Mouse (Mus musculus): ENCODE data around the gene Ddx11. TPM values are rescaled to one million over a fixed set of nuclear protein-coding genes. Genes with fewer than 3 reads are reported as not detected.
"Not testable (repeated sequence)": the region's sequence is repeated elsewhere in the genome, so short reads cannot be mapped to it uniquely, and the experiment has no call there.

Gene Ddx11
- total RNA-seq, 2 experiments from 2014 or later: 1.2 to 1.5 TPM

DNA sequence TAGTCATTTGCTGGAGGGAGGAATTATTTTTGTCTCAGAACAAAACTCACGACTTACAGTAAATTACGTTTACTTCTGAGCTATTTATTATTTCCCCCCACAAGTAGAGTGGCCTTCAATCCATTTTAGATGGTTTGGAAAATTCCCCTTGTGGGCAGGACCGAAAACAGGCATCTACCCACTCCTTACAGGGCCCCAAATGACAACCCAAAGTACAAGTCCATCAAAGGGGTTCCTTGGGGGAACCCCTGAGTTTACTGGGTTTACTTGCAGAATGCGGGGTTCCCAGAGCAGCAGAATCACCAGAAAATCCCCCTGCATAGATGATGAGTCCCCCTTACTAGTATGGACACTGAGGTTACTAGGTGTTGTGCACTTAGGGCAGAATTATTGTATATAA is 11.2 kb upstream of the Ddx11 start:
- no peak for DNase-seq

GRCm38 (mm10) chr17:66118991-66119390 is 4.3 kb upstream of the Ddx11 start:
- no peak for DNase-seq

DNA sequence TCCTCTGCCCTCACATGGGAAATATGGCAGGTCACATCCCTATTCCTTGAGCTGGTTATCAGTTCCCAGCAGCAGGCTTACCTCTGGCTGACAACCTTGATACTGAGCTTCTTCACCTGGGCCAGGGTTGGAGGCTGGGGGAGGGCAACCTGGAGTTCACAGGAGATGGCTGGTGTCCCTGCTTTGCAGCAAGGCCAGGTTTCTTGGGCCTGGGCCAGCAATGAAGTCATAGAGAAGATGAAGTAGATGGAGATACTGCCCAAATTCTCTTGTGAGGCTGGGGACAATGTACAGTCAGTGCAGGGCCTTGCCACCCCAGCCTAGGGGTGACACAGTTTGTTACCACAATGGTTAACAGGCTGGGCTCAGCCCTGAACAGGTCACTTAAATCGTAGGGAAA is 2.6 kb upstream of the Ddx11 start:
- DNase-seq: no peak

DNA sequence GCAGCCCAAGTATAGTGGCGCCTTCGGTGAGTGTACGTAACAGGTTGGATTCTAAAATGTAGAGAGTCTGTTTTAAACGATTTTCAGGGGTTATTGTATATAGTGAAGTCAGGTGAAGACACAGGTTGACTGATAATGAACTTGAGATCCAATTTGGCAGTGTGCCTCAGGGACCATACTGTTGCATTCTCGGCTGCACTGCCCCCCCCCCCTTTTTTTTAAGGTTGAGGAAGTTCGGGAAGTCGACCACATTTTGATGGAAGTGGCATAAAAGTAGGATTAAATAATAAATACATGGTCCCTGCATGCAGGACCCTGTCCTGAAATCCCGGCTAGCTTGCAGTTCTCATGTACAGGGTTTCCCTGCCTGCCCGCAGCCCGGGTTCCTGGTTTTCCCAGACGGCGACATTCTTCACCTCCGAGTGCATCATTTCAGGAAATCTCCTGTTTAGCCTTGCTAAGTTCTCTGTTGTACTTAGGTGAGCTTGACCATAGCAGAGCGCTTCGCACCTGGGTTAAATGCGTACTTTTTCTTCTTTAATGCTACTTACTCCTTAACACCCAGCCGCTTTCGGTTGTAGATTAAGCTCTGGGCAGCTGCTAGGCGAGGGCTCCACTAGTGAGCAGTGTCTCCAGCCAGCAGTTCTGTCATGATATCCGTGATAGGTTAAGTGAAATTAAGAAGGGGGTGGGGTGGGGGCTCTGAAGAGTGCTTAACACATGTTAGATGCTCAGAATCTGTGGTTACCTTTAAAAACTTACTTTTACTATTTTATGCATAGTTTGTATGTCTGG is 693 bp downstream of the Ddx11 start:
- DNase-seq: peak in 1 of 2 experiments; percentile 20

DNA sequence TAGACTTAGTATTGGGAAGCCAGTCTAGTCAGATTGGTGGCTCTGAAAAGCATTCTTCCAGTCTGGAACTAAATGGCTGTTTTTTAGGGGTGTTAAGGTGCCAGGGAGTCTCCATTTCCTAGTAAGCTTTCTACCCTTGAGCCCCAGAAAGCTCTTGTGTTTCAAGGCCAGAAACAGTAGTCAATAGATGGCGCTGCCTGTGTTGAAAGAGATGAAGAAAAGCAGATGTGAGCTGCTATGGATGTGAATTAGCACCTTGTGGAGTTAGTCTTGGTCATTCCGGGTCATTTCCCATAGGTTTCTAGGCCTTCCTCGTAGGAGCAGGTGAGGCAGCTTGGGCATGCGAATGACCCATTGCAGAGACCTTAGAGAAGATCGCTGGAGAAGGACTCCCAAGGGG is 1.9 kb downstream of the Ddx11 start:
- no peak for DNase-seq

- DNase-seq: no peak
These were observed 7.1 kb downstream of the Ddx11 start for GRCm38 (mm10) chr17:66130371-66130770.

DNA sequence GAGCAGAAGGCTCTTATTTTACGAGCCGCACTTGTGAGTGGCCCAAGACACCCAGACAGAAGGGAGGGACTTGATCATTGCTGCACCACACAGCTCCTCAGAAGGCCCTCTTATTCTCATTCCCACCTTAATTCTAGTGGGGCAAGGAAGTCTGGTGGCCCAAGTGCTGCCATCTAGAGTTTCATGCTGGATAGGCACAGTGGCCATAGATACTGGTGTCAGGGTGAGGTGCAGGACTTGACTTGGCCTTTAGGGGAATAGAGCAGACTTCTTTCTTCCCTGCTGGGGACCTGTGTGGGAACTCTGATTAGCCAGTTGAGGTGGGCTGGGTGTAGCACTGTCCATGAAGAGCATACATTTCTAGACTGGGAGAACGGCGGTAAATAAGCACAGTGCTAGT is 7.9 kb downstream of the Ddx11 start:
- DNase-seq: no peak

DNA sequence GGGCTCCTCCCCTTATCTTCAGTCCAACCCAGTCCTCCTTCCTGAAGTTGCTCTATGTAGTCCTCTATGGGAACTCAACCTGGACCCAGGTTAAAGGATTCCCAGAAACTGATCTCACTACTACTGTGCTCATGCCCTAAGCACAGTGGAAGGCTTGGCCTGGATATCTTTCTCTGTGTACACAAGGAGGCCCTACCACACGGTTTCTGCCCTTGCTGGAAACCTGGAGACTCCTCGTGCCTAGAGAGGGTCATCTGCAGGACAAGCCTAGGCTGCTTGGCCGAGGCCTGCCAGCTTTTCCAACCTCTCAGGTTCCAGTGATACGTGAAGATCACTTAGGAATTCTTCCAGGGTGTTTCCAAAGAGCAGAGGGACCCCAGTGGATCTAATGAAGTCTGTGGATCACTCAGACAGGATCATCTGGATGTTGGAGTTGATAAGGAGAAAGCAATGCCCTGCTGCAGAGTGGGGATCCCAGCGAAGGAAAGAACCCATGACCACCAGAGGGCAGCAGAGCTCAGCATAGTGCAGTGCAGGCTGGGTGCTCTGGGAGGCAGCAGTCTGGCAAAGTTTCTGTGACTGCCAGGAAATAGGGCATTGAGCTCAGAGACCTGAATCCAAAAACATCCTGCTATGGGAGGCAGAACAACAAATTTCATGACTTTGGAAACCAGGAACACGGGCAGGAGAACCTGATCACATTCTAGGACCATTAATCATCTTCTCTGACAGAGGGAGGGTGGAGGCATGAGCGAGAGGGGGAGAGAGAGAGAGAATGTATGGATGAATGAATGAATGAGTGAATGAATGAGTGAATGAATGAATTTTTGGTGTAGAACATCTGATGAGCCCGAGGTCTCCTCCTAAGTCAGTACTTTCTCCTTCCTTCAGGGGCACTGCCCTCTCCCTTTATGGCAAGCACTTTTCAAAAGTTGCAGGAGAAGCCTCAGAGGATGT is 29.7 kb downstream of the Ddx11 start:
- DNase-seq: not testable (repeated sequence)

DNA sequence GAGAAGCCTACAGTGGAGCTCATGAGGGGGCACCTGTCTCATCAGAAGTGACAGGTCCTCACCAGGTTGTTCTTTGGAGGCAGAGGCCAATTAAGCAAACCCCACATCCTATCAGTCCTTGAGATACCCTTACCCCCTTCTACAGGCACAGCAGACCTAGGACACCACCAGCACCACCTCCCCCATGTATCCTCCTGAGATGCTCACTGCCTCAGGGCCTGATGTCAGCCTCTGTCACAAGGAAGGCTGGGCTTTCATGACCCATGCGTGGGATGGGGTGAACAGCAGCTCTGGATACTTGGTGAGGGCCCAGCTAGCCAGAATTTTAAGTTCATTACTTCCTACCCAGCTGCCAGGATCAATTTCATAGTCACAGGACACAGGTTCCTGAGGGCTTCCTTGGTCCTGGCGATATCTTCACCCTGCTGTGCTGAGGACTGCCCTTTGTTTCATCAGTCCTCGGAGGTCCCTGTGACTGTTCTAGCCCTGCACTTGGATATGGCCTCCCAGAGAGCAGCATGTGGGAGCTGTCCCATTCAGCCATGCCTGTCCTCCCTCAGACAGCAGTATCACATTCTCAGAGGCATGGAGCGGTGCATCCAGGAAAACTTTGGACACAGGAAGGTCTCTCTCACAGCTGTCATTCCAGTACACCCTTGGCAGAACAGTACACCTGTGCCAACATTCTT is 30.6 kb downstream of the Ddx11 start:
- DNase-seq: not testable (repeated sequence)

GRCm38 (mm10) chr17:66154876-66155275 is 31.6 kb downstream of the Ddx11 start:
- no peak for DNase-seq

DNA sequence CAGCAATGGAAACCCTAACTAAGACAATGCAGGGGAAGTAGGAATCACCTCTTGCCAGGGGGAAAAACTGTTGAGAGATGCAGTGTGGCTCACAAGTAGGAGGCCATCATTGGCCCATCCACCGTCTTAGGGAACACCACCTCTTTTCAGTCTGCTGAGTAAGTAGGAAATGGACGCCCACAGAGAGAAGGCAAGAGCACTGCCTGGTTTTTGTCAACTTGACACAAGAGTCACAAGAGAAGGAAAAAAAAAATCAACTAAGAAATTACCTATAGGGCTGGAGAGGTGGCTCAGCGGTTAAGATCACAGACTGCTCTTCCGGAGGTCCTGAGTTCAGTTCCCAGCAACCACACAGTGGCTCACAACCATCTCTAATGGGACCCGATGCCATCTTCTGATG is 35.0 kb downstream of the Ddx11 start:
- no peak for DNase-seq

GRCm38 (mm10) chr17:66167141-66167540 is 43.8 kb downstream of the Ddx11 start:
- DNase-seq: not testable (repeated sequence)

GRCm38 (mm10) chr17:66170971-66171370 is 47.7 kb downstream of the Ddx11 start:
- DNase-seq: not testable (repeated sequence)

DNA sequence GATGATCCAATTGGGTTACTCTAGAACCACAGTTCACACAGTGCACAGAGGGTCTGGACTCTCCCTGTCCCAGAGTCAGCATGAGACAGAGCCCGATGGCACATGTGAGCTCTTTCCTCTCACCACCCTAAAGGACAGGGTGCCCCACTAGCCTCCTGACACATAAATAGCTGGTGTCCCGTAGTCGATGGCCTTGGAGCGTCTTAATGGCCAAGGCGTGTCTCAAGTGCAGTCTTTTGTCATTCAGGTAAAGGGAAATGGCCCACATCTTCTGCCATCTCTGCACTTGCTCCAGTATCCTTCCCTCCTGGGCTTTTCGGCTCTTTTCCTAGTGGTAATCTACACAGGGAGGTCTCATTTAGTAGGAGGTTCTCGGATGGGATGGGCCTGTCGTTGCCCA is 67.3 kb downstream of the Ddx11 start:
- no peak for DNase-seq

GRCm38 (mm10) chr17:66197041-66197440 is 73.7 kb downstream of the Ddx11 start:
- DNase-seq: peak in 1 of 2 experiments; percentile 15

Other genes with a start within 250 kb of the Ddx11 start
- 10 to 100 TPM; 35.3 to 36.3 TPM for gene Ralbp1, start 237.7 kb upstream of the Ddx11 start, total RNA-seq (2021)
- 10 to 100 TPM; 74.0 to 76.9 TPM for gene Twsg1, start 172.3 kb upstream of the Ddx11 start, total RNA-seq (2021)
- gene Ankrd12, start 46.4 kb upstream of the Ddx11 start, total RNA-seq (2021): 10 to 100 TPM; 18.3 to 19.8 TPM
- gene Ndufv2, start 22.0 kb upstream of the Ddx11 start, total RNA-seq (2021): 1,000 to 10,000 TPM; 1,218 to 1,257 TPM
- 10 to 100 TPM; 22.5 to 25.0 TPM for gene Washc1, start 12.0 kb upstream of the Ddx11 start, total RNA-seq (2021)